Mouse (Mus musculus): ENCODE results near the gene Tln2. TPM values are rescaled to one million over a fixed set of nuclear protein-coding genes. Genes with fewer than 3 reads are reported as not detected.

Tln2 gene
- total RNA-seq, 2 experiments from 2014 or later: not detected

DNA sequence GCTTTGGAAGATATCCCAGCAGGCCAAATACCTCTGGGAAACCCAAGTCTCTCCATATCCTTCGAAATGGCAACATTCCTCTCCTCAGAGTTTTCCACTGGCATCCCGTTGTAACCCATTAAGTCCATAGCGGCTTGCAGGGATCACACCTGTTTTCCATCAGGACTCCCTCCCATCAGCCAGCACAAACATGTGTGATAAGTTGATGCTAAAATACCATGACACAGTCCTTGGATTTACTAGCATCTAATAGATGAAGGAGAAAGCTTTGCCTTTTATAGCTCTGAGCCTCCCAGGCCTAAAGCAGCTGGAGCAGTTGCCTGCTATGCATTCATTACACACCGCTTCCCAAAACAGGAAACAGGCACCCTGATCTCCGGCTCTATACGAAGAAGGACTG, 377.5 kb downstream of the Tln2 start:
- no peak for ATAC-seq (replicated peaks; ENCODE audit: low FRiP score, poor library complexity, severe bottlenecking)

DNA sequence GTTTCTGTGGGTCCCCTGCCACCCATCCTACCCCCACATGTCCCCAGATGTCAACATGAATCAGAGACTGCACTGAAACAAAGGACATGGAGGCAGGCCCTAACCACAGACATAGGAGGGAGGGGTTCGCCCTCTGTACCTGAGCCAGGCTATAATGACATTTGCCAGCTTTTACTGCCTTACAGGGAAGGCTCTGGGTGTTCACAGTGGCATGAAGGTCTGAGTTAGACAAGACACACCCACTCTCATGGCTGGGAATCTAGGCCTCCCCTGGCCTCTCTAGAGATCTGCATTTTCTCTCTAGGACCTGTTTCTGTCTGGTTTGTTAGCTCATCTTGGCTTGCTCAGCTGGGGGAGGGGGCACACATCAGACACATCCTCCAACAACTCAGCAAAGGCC, 380.8 kb downstream of the Tln2 start:
- ATAC-seq (replicated peaks; ENCODE audit: low FRiP score, poor library complexity, severe bottlenecking): no peak

DNA sequence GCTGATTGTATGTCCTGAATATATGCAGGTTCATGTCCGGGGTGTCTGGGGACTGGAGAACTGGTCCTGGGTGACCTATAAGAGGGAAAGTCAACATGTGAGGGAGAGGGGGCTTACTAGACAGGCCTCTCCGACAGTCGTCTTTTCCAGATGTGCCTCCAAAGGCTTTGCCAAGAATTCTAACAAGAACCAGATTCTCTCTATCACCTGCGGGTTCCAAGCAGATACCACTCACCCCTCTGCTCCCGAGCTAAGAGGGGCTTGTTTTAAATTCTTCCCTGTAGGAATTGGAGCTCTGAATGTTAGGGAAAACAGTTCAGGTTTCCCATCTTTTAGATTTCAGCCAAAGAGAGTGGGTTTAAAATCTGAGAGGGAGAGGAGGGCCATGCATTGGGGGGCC, 381.3 kb downstream of the Tln2 start:
- ATAC-seq (replicated peaks; ENCODE audit: low FRiP score, poor library complexity, severe bottlenecking): no peak

DNA sequence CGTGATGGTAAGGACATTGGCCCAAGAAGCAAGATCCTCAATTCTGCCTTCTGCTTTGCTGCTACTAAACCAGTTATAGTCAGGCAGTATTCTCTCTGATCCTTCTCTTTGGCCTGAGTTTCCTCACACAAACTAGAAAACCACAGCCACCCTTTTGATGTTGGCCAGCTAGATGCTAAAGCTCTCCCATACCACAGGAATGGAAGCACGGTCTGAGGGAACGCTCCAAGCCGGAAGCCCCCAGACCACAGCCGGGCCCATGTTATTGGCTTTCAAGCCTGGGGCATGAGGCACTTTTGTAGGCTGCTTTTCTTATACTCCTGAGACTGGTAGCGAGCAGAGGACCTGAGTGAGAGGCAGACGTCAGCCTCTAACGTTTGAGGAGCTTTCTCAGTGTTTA, 383.4 kb downstream of the Tln2 start:
- ATAC-seq (replicated peaks; ENCODE audit: low FRiP score, poor library complexity, severe bottlenecking): no peak

DNA sequence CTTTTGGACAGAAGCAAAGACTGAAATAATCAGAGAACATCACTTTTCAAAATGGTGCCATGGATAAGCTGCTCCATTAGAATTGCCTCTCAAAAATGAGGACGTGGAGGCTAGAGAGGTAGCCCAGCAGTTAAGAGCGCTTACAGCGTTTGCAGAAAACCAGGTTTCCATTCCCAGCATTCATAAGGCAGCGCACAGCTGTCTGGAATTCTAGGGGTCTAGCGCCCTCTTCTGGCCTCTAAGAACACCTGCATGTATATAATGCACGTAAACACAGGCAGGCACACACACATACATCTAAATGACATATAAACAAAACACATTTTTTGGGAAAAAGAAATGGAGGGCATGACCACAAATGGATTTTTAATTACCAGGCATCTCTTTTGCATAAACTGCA, 385.7 kb downstream of the Tln2 start:
- ATAC-seq (replicated peaks; ENCODE audit: low FRiP score, poor library complexity, severe bottlenecking): no peak

DNA sequence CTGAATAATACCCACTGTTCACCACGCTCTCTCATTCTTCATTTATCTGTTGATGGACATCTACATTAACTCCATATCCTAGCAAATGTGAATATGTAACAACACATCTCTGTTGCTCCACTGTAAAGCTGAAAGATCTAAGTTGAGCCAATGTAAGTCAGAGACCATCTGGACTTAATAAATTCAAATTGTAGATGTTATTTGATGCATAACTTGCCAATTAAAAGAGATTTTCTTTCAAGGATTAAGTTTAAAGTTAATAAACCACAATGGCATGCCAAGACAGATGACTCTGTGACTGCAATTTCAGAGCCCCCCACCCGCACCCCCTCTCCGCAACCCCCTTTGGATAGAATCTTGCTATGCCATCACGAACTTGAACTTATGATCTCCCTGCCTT, 386.3 kb downstream of the Tln2 start:
- ATAC-seq (replicated peaks; ENCODE audit: low FRiP score, poor library complexity, severe bottlenecking): no peak

DNA sequence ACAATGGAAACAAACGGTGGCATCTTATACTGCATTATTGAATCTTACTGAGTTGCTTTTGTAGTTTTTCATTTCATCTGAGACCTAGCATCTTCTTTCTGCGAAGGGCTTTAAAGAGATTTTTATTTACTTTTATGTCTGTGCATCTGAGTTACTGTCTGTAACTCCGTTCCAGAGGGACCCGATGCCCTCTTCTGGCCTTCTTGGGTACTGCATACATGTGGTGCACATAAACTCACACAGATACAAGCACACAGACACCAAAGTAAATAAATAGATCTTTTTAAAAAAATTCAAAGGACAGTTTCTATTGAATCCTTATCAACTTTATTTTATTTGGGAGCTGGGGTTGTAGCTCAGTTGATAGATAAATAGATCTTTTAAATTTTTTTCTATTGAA, 388.1 kb downstream of the Tln2 start:
- no peak for ATAC-seq (replicated peaks; ENCODE audit: low FRiP score, poor library complexity, severe bottlenecking)

DNA sequence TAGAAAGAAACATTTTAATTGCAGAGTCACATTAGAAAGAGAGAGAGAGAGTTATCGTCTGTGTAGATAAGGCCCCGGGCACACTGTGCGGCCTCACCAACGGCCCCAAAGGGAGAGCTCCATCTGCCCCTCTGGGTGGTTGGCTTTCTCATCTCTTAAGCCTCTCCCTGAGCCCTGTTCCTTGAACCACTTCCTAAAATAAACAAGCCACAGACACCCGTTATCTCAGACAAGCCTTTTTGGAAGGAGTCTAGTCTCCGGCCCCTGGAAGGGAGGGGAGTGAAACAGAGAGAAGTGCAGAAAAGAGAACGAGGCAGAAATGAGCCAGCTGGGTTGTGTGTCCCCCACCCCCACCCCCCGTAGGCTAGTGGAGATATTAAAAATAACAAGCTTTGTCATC, 388.7 kb downstream of the Tln2 start:
- ATAC-seq (replicated peaks; ENCODE audit: low FRiP score, poor library complexity, severe bottlenecking): no peak

DNA sequence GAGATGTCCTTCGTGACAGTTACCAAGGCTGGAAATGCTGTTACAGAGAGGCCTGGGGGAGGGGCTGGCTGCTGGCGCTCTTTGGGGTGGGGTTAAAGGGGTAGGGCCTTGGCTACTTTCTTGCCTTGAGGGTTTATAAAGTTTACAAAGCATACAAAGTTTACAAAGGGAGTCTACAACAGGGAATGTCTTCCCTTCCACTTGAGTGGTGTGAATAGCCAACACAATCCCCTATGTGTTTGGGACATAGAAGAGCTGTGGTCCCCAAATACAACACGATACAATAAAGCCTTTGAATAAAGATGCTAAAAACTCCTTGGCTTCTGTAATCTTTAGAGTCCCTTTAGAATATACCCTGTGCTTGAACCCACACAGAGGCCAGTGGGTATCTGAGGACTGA, 389.5 kb downstream of the Tln2 start:
- ATAC-seq (replicated peaks; ENCODE audit: low FRiP score, poor library complexity, severe bottlenecking): no peak

Other genes starting within 250 kb of the Tln2 start
- not detected in 2 replicates for gene C2cd4b, start 199.7 kb upstream of the Tln2 start, total RNA-seq (2015; ENCODE audit: low replicate concordance)
- gene C2cd4b, start 199.7 kb upstream of the Tln2 start, total RNA-seq (2017; ENCODE audit: low replicate concordance): not detected in 2 replicates

Data from erythroid progenitor cell, adult 5-6 weeks (primary cell).